Mouse (Mus musculus): ENCODE results near the gene Cysltr2.

DNA sequence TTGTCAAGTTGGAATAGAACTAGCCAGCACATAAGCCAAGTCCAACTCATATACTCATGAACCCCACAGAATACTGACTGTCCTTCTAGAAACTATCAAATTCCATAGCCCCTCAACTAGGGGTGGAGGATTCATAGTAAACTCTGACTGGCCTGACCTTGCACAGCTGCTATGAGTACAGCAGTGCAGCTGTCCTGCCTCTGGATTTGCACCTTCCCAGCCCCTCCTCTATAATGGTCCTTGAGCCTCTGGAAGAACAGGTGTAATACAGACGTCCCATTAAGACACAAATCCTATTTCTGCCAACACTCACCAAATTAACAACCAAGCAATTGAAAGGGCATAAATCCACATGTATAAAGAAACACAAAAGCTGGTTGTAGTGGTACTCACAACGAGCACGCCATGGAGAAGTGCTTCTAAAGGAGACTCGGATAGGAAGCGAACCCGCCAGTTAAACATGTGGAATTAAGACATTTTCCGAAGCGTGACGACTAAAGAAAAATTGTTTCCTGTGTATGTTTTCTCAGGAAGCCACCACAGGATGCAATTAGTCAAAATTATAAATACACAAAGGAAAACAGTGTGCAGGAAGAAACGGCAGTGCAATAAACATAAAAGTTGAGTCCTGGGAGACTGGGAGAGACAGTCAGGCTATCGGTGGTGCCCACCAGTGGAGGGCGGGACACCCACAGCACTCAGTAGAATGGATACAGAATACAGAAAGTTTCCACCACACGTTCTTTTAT is 46.1 kb upstream of the Cysltr2 start:
- TF ChIP-seq CTCF (IDR thresholded peaks at IDR 0.05; ENCODE audit: low read depth) (no peak), EP300 (IDR thresholded peaks at IDR 0.05; ENCODE audit: low read depth) (no peak)
